Mouse (Mus musculus) naive thymus-derived CD4-positive, alpha-beta T cell, adult 2 months (primary cell): ENCODE results near the gene Zfand2b.
A peak's percentile ranks its signal among the peaks of the same experiment; 100 is the strongest.

Experiments
- DNase-seq: peaks from one replicate; pipeline ENCODE4 v3.0.0-alpha.2; 2011; ENCODE audit warnings: low read depth

The Zfand2b gene

GRCm38 (mm10) chr1:75168472-75169464 lies at the start of gene Zfand2b:
Gene Zfand2b, plus strand, starts transcription at chr1:75168646.
- peak; percentile 98 for DNase-seq

GRCm38 (mm10) chr1:75122211-75122610 lies 46.2 kb upstream of the Zfand2b start:
- peak; percentile 71 for DNase-seq

- peak; percentile 99 for DNase-seq
These were observed 43.8 kb upstream of the Zfand2b start, which contains the start of gene Nhej1 for GRCm38 (mm10) chr1:75124346-75125321. Gene Nhej1, minus strand, starts transcription at chr1:75125200.

GRCm38 (mm10) chr1:75125418-75125817 lies 43.0 kb upstream of the Zfand2b start:
- no peak for DNase-seq

GRCm38 (mm10) chr1:75128641-75129040 lies 39.8 kb upstream of the Zfand2b start:
- DNase-seq = no peak

- no peak for DNase-seq
These were observed 34.8 kb upstream of the Zfand2b start, which contains the start of gene Slc23a3 for GRCm38 (mm10) chr1:75133421-75134207. Gene Slc23a3, minus strand, starts transcription at chr1:75133890.

- no peak for DNase-seq
These were observed 32.2 kb upstream of the Zfand2b start for GRCm38 (mm10) chr1:75136293-75136692.

- no peak for DNase-seq
These were observed 31.7 kb upstream of the Zfand2b start for GRCm38 (mm10) chr1:75136730-75137129.

- no peak for DNase-seq
These were observed 30.0 kb upstream of the Zfand2b start for GRCm38 (mm10) chr1:75138448-75138847.

- peak; percentile 32 for DNase-seq
These were observed 27.8 kb upstream of the Zfand2b start for GRCm38 (mm10) chr1:75140601-75141190.

GRCm38 (mm10) chr1:75141486-75142190 lies 26.8 kb upstream of the Zfand2b start:
- DNase-seq = peak; percentile 84

GRCm38 (mm10) chr1:75142301-75143261 lies 25.9 kb upstream of the Zfand2b start, which contains the start of the genes Cnppd1 and Retreg2:
Gene Cnppd1, minus strand, starts transcription at chr1:75142711.
Gene Retreg2, plus strand, starts transcription at chr1:75142778.
- DNase-seq = peak; percentile 99

- no peak for DNase-seq
These were observed 22.9 kb upstream of the Zfand2b start for GRCm38 (mm10) chr1:75145589-75145988.

GRCm38 (mm10) chr1:75147411-75148135 lies 20.9 kb upstream of the Zfand2b start:
- DNase-seq = no peak

GRCm38 (mm10) chr1:75148727-75149126 lies 19.7 kb upstream of the Zfand2b start:
- DNase-seq = no peak

GRCm38 (mm10) chr1:75155837-75156236 lies 12.6 kb upstream of the Zfand2b start:
- DNase-seq = no peak

- no peak for DNase-seq
These were observed 9.5 kb upstream of the Zfand2b start for GRCm38 (mm10) chr1:75158990-75159389.
